Mouse (Mus musculus) NIH3T3 (cell line): ENCODE data around the gene Col5a1.

Source experiments
- DNase-seq: peaks from one replicate; pipeline ENCODE4 v3.0.0-alpha.2; 2012; ENCODE audit warnings: low read depth

Col5a1 gene

GRCm38 (mm10) chr2:27886148-27886551 lies at the start of gene Col5a1:
Col5a1 (plus strand) TSS chr2:27886425.
- DNase-seq = peak; percentile 97

- no peak for DNase-seq
These were observed 48.1 kb upstream of the Col5a1 start for GRCm38 (mm10) chr2:27838112-27838511.

- DNase-seq = no peak
These were observed 45.3 kb upstream of the Col5a1 start for GRCm38 (mm10) chr2:27840890-27841289.

- peak; percentile 82 for DNase-seq
These were observed 43.3 kb upstream of the Col5a1 start for GRCm38 (mm10) chr2:27842893-27843292.

GRCm38 (mm10) chr2:27844885-27845284 lies 41.3 kb upstream of the Col5a1 start:
- DNase-seq = no peak

- DNase-seq = peak; percentile 76
These were observed 39.2 kb upstream of the Col5a1 start for GRCm38 (mm10) chr2:27847001-27847400.

GRCm38 (mm10) chr2:27847851-27848435 lies 38.3 kb upstream of the Col5a1 start:
- DNase-seq = peak; percentile 51

- peak; percentile 83 for DNase-seq
These were observed 37.8 kb upstream of the Col5a1 start for GRCm38 (mm10) chr2:27848466-27848865.

GRCm38 (mm10) chr2:27858348-27858903 lies 27.8 kb upstream of the Col5a1 start:
- peak; percentile 98 for DNase-seq

- peak; percentile 82 for DNase-seq
These were observed 24.5 kb upstream of the Col5a1 start for GRCm38 (mm10) chr2:27861576-27862238.

GRCm38 (mm10) chr2:27864491-27865365 lies 21.5 kb upstream of the Col5a1 start:
- DNase-seq = peak; percentile 81

GRCm38 (mm10) chr2:27870586-27870985 lies 15.6 kb upstream of the Col5a1 start:
- DNase-seq = no peak

- no peak for DNase-seq
These were observed 15.2 kb upstream of the Col5a1 start for GRCm38 (mm10) chr2:27871056-27871455.

GRCm38 (mm10) chr2:27872276-27872675 lies 13.9 kb upstream of the Col5a1 start:
- DNase-seq = peak; percentile 31

GRCm38 (mm10) chr2:27873030-27873429 lies 13.2 kb upstream of the Col5a1 start:
- DNase-seq = no peak

GRCm38 (mm10) chr2:27874596-27874995 lies 11.6 kb upstream of the Col5a1 start:
- DNase-seq = peak; percentile 35

- no peak for DNase-seq
These were observed 11.0 kb upstream of the Col5a1 start for GRCm38 (mm10) chr2:27875231-27875630.

- no peak for DNase-seq
These were observed 10.4 kb upstream of the Col5a1 start for GRCm38 (mm10) chr2:27875786-27876185.

GRCm38 (mm10) chr2:27876724-27877504 lies 9.3 kb upstream of the Col5a1 start:
- DNase-seq = no peak

- DNase-seq = no peak
These were observed 8.2 kb upstream of the Col5a1 start for GRCm38 (mm10) chr2:27878066-27878465.

- no peak for DNase-seq
These were observed 2.9 kb upstream of the Col5a1 start for GRCm38 (mm10) chr2:27883276-27883675.
